Comparison of ENCODE assay signal across 8 mouse cellular contexts in genomic region chr5:28464361-28465098, GRCm38 (mm10). TPM values are rescaled to one million over a fixed set of nuclear protein-coding genes. Genes with fewer than 3 reads are reported as not detected.
DNase-seq lines count a peak whose midpoint lies in the region; ATAC-seq and TF ChIP-seq lines count a peak whose summit lies in the region.

No protein-coding gene starts in this region.

- TF ChIP-seq CTCF in lung, embryonic 14.5 days (IDR thresholded peaks at IDR 0.05; ENCODE audit: low read depth), result no peak

- peaks cover 93% of the 10 kb centered on the region for H3K27me3 ChIP-seq in lung, embryonic 14.5 days (ENCODE audit: insufficient read depth, low read length)
- H3K27me3 ChIP-seq in hindbrain, embryonic 15.5 days, result peaks cover 83% of the 10 kb centered on the region
- peaks cover 99% of the 10 kb centered on the region for H3K27me3 ChIP-seq in limb, embryonic 15.5 days

- peak overlapping the region; percentile 57 for H3K4me3 ChIP-seq in lung, embryonic 14.5 days (ENCODE audit: low read depth, low read length)
- H3K4me3 ChIP-seq in hindbrain, embryonic 15.5 days, result peak overlapping the region; percentile 54
- H3K4me3 ChIP-seq in limb, embryonic 15.5 days, result peak overlapping the region; percentile 42

- H3K27ac ChIP-seq in lung, embryonic 14.5 days (ENCODE audit: low read depth), result peak overlapping the region; percentile 98
- H3K27ac ChIP-seq in hindbrain, embryonic 15.5 days (replicated peaks), result peak overlapping the region; percentile 36
- H3K27ac ChIP-seq in limb, embryonic 15.5 days, result no peak overlapping the region

- peak; percentile 40 for DNase-seq in lung, embryonic 14.5 days
- no peak for DNase-seq in lung, postnatal 36 days
- DNase-seq in embryo, embryonic 9.5 days (ENCODE audit: extremely low spot score), result peak; percentile 68
- DNase-seq in right cerebral cortex, postnatal 14 days, result peak; percentile 29
- no peak for DNase-seq in spleen, postnatal 36 days (ENCODE audit: low spot score in 2 of 2)

- no peaks in the 10 kb centered on the region for H3K9me3 ChIP-seq in lung, embryonic 14.5 days (ENCODE audit: low read depth, low read length)
- no peaks in the 10 kb centered on the region for H3K9me3 ChIP-seq in hindbrain, embryonic 15.5 days
- H3K9me3 ChIP-seq in limb, embryonic 15.5 days, result no peaks in the 10 kb centered on the region

- under 1% methylated on average over 74 of the region's 76 CpGs for WGBS in lung, embryonic 14.5 days
- WGBS in hindbrain, embryonic 15.5 days, result 0% methylated on average over 68 of the region's 76 CpGs
- WGBS in limb, embryonic 15.5 days, result 1% methylated on average over 75 of the region's 76 CpGs

- ATAC-seq in lung, embryonic 14.5 days (ENCODE audit: insufficient read depth), result no peak
- ATAC-seq in hindbrain, embryonic 15.5 days (ENCODE audit: low FRiP score, low read depth), result peak; percentile 33
- no peak; the same call in 1 of the 2 replicates for ATAC-seq in limb, embryonic 15.5 days (ENCODE audit: insufficient number of reproducible peaks, low FRiP score, low TSS enrichment, low read depth)
- no peak for ATAC-seq in monocyte, adult 5-6 weeks (replicated peaks; ENCODE audit: insufficient number of reproducible peaks, low FRiP score, low TSS enrichment, poor library complexity, severe bottlenecking)

- peak overlapping the region; percentile 71 for H3K9ac ChIP-seq in lung, embryonic 14.5 days
- H3K9ac ChIP-seq in hindbrain, embryonic 15.5 days, result peak overlapping the region; percentile 48
- H3K9ac ChIP-seq in limb, embryonic 15.5 days, result no peak overlapping the region

- no peaks in the 10 kb centered on the region for H3K4me1 ChIP-seq in lung, embryonic 14.5 days (ENCODE audit: insufficient read depth)
- H3K4me1 ChIP-seq in hindbrain, embryonic 15.5 days (replicated peaks), result peaks cover 54% of the 10 kb centered on the region
- peaks cover 38% of the 10 kb centered on the region for H3K4me1 ChIP-seq in limb, embryonic 15.5 days

- peak overlapping the region; percentile 71 for H3K4me2 ChIP-seq in lung, embryonic 14.5 days
- peak overlapping the region; percentile 99 for H3K4me2 ChIP-seq in hindbrain, embryonic 15.5 days
- H3K4me2 ChIP-seq in limb, embryonic 15.5 days, result peak overlapping the region; percentile 82

- no peaks in the 10 kb centered on the region for H3K36me3 ChIP-seq in lung, embryonic 14.5 days (ENCODE audit: insufficient read depth)
- no peaks in the 10 kb centered on the region for H3K36me3 ChIP-seq in hindbrain, embryonic 15.5 days
- no peaks in the 10 kb centered on the region for H3K36me3 ChIP-seq in limb, embryonic 15.5 days

RNA-seq across cellular contexts. Expression of gene Shh, which starts 2.5 kb away (rescaled TPM):
- 5.9 and 6.3 TPM in 2 replicates for polyA plus RNA-seq in lung, embryonic 14.5 days (2014; fragmentation: Nextera tagmentation; extraction: Ambion mirVana)
- polyA plus RNA-seq in hindbrain, embryonic 15.5 days (2015; fragmentation: Nextera tagmentation; extraction: Ambion mirVana), result 1.5 and 2.0 TPM in 2 replicates
- 0.20 TPM in 1 of 2 replicates, not detected in the other for polyA plus RNA-seq in limb, embryonic 15.5 days (2015; fragmentation: Nextera tagmentation; extraction: Ambion mirVana)
- total RNA-seq in monocyte, adult 5-6 weeks (2017), result not detected in 3 replicates

Comparison
In these comparisons a context has a peak if more than half of its experiments do, and no peak if none do; other contexts are left out.
1. DNase-seq: peak in lung, embryonic 14.5 days (single experiment), embryo, embryonic 9.5 days (single experiment) and right cerebral cortex, postnatal 14 days (single experiment); none in lung, postnatal 36 days (single experiment) and spleen, postnatal 36 days (0 of 2).
2. Peak in every context shown above with its lines, with median percentiles within 50 percentile points of each other: H3K4me2 ChIP-seq and H3K4me3 ChIP-seq.